Mouse (Mus musculus): ENCODE data around the gene Brf1.

Gene Brf1

GRCm38 (mm10) chr12:113000294-113001132 is at the start of gene Brf1:
Gene Brf1 (minus strand): TSS chr12:113000704.
- DNase-seq, result peak; percentile 99

GRCm38 (mm10) chr12:113049836-113050235 is 49.3 kb upstream of the Brf1 start:
- no peak for DNase-seq

- DNase-seq, result no peak
These were observed 47.6 kb upstream of the Brf1 start for GRCm38 (mm10) chr12:113048103-113048502.

GRCm38 (mm10) chr12:113046861-113047260 is 46.4 kb upstream of the Brf1 start:
- no peak for DNase-seq

- no peak for DNase-seq
These were observed 44.6 kb upstream of the Brf1 start for GRCm38 (mm10) chr12:113044916-113045677.

GRCm38 (mm10) chr12:113042543-113042942 is 42.0 kb upstream of the Brf1 start:
- peak; percentile 78 for DNase-seq

GRCm38 (mm10) chr12:113041481-113042439 is 41.3 kb upstream of the Brf1 start:
- no peak for DNase-seq

- DNase-seq, result no peak
These were observed 37.9 kb upstream of the Brf1 start for GRCm38 (mm10) chr12:113038414-113038813.

GRCm38 (mm10) chr12:113036996-113037395 is 36.5 kb upstream of the Brf1 start:
- no peak for DNase-seq

GRCm38 (mm10) chr12:113035093-113035492 is 34.6 kb upstream of the Brf1 start:
- DNase-seq, result no peak

- no peak for DNase-seq
These were observed 32.1 kb upstream of the Brf1 start for GRCm38 (mm10) chr12:113032296-113033250.

GRCm38 (mm10) chr12:113031441-113031840 is 30.9 kb upstream of the Brf1 start:
- no peak for DNase-seq

- DNase-seq, result peak; percentile 80
These were observed 30.5 kb upstream of the Brf1 start for GRCm38 (mm10) chr12:113030993-113031392.

- no peak for DNase-seq
These were observed 29.5 kb upstream of the Brf1 start for GRCm38 (mm10) chr12:113030046-113030445.

GRCm38 (mm10) chr12:113028898-113029297 is 28.4 kb upstream of the Brf1 start:
- DNase-seq, result no peak

GRCm38 (mm10) chr12:113028067-113028466 is 27.6 kb upstream of the Brf1 start:
- DNase-seq, result no peak

- no peak for DNase-seq
These were observed 27.0 kb upstream of the Brf1 start for GRCm38 (mm10) chr12:113027495-113027894.

GRCm38 (mm10) chr12:113026557-113026956 is 26.1 kb upstream of the Brf1 start:
- no peak for DNase-seq

- DNase-seq, result no peak
These were observed 22.6 kb upstream of the Brf1 start for GRCm38 (mm10) chr12:113023082-113023481.

GRCm38 (mm10) chr12:113021488-113021887 is 21.0 kb upstream of the Brf1 start:
- no peak for DNase-seq

GRCm38 (mm10) chr12:113018763-113019162 is 18.3 kb upstream of the Brf1 start:
- DNase-seq, result no peak

All from liver (tissue).